Mouse (Mus musculus) olfactory bulb, adult 2 months (tissue): Measurements from ENCODE around the gene Rcsd1.

Experiments
- CTCF ChIP-seq: fragments of 200-500 bp; IDR thresholded peaks from 2 replicates; pipeline ENCODE4 v1.5.1; 2012; ENCODE audit warnings: low read depth, mild to moderate bottlenecking, low read length, moderate library complexity; ENCODE audit not compliant: insufficient read depth
- POLR2A ChIP-seq: fragments of 200-500 bp; IDR thresholded peaks from 2 replicates; pipeline ENCODE4 v1.6.1; 2012; ENCODE audit warnings: mild to moderate bottlenecking, low read depth, low read length, moderate library complexity; ENCODE audit not compliant: insufficient read depth

GRCm38 (mm10) chr1:165748053-165748452 lies 38.5 kb upstream of the Rcsd1 start:
- TF ChIP-seq CTCF: no peak
- no peak for TF ChIP-seq POLR2A
